Mouse (Mus musculus) gastrocnemius, adult 8-10 months (tissue): ENCODE data around the gene Mllt11. TPM values are rescaled to one million over a fixed set of nuclear protein-coding genes. Genes with fewer than 3 reads are reported as not detected.

Source experiments
- DNase-seq, 2 experiments: peaks; one replicate each; pipeline ENCODE4 v3.0.0; 2022; ENCODE audit warnings: low spot score in 2 of 2
- total RNA-seq, 4 experiments: library from RNA; stranded (reverse); gene quantifications; 2 replicates each; pipeline ENCODE4 v1.2.4; 2022

The Mllt11 gene
- total RNA-seq = 100 to 1,000 TPM in 1 of 4 experiments, 10 to 100 TPM in 3; 69.6 to 108 (median 87.4) TPM

DNA sequence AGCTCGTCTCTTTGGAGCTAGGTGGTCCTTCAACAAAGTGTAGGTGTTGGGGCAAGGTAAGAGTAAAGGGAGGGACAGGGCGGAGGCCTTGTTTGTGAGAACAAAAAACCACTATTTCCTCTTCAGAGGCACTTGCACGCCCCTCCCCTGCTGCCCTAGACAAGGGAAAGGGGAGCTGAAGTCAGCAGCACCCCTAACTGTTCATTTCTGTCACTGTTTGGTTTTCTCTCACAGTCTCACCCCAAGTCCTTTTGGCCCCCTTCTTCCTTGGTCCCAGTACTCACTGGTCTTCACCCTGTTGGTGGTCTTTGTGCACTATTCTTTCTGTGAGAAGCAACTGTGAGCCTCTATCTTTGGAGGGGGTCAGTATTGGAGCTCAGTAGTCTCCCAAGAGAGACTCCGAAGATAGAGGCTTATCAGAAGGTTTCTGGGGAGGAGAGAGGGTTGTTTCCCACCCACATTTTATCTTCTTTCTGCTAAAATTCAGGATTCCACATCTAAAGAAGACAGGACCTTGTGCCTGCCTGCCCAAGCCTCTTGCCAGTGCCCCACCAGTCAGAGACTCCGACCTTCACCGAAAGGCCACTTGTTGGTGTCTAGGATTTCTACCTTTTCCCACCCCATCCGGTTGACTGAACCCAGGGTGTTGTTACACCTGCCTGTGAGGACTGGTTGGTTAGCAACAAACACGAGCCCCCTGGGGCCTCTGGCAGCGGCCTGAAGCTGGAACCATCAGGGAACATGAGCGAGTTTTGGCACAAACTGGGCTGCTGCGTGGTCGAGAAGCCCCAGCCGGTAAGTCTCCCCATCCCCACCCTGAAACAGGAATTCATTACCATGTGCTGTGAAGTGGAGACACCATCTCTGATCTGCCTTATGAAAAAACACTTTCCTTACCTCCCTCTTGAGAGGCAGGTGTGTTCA is at the start of gene Mllt11:
Mllt11 (minus strand) TSS at position 874 of the 924 bp plus-strand sequence.
- no peak for DNase-seq

DNA sequence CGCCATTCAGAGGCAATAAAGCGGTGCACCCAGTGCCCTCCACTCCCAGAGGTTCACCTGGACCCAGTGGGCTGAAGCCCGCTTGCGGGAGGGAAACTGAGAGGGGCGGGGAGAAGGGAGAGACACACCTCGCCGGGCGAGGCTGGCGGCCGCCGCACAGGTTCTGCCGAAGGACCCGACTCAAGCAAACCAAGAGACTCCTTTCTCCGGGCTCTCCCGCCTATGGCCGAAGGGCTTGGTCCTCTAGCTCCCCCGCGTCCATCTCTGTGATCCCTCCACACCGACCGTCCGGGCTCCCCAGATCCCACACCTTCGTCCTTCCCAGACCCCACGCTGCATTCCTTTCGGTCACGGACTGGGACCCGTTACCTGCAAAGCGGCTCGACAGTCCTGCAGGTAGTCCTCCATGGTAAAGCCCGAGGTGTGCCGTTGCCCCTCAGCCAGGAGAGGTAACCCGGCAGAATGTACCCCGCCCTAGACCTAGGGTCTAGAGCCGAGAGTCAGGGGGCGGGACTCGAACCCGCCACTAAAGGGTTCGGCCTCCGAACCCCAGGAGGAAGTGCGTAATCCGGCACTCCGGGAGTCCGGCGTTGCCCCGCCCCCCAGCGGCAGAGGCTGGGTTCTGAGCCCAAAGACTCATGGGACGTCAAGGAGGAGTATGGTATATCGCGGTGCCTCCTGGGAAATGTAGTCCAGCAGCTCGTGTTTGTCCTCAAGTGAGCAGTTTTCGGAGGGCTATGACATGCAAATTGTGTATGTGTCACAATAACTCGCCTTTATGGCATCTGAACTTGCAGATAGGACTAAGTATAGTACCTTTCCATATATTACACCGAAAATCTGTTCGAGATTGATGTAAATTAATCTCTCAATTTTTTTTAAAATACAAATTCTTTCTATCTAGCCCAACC is 49.5 kb upstream of the Mllt11 start, which contains the start of the genes Mindy1 and Prune1:
Mindy1 (plus strand) TSS at position 130 of the 911 bp plus-strand sequence.
Prune1 (minus strand) TSS at position 861 of the 911 bp plus-strand sequence.
- peak; percentile 97 to 98 for DNase-seq

DNA sequence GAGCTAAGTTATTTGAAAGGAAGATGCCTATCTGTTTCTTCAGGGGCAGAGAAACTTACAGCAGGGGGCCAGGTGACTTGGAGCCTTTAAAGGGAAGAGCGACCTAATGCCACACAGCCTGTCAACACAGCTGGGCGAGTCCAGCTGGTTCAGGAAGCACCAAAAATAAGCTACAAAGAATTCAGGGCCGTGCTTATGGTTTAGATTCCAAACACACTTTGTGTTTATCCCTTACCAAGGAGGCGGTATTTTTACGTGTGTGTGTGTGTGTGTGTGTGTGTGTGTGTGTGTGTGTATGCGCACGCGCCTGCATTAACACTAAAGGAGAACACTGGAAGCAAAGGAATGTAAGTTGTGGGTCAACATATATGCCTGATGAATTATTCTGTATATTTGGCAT is 48.8 kb upstream of the Mllt11 start:
- DNase-seq = no peak

DNA sequence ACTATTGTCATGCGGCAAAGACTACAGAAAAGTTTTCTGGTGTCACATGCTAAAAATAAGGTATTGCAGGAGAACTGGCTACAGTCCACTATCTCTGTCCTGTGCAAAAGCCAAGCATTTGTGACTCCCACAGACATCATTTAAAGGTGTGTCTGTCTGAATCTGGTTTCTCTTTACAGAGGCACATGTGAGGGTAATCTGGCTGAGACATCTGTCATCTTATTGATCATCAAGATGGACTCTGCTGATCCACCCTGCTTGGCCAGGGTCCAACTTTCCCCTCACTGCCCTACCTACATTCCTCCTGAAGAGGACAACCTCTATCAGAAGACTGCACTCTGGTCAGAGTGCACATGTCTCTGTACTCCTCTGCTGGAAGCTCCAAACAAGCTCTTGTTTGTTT is 45.2 kb upstream of the Mllt11 start:
- DNase-seq = no peak

DNA sequence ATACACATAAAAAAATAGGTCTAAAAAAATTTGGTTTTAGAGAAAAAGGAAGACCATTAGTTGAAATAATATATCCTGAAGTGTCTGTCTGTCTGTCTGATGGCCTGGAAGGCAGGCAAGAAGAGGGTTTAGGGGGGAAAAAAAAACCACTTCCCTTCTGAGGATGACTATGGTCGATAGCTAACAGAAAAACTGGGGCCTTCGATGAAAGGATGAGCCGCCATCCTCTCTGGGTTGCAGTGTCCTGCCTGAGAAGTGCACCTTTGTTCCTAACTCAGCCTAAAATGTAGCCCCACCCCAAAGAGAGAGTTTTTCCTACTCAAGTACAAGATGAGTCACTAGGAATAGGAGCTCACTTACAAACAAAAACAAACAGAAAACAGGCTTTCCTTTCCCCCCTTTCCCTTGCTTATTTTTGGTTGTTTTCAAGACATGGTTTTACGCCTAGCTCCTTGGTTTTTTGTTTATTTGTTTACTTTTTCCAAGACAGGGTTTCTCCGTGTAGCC is 44.5 kb upstream of the Mllt11 start:
- DNase-seq = no peak

DNA sequence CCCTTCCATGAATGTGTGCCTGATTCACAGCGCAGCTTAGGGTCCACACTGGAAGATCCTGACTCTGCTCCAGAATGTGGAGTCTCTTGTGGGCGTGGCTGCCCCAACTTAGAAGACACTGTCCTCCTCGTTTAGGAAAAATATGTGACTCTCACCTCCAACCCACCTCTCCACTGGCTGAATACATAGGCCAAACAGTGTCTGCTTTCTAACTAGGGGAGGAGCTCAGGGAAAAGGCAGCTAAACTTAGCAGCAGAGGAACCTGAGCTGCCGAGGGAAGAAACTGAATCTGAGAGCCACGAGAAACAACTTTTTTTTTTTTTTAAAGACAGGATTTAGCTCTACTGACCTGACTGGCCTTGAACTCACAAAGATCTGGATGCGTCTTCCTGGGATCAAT is 43.2 kb upstream of the Mllt11 start:
- DNase-seq = peak; percentile 23 to 53

DNA sequence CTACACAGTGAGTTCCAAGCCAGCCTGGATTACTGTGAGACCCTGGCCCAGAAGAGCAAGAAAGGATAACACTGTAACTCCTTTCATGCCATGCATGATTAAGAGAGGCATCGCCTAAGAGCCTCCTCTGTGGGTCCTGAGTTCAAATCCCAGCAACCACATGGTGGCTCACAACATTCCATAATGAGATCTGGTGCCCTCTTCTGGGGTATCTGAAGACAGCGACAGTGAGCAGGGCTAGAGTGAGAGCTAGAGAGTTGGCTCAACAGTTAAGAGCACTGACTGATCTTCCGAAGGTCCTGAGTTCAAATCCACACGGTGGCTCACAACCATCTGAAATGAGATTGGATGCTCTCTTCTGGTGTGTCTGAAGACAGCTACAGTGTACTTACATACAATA is 42.5 kb upstream of the Mllt11 start:
- no peak for DNase-seq

DNA sequence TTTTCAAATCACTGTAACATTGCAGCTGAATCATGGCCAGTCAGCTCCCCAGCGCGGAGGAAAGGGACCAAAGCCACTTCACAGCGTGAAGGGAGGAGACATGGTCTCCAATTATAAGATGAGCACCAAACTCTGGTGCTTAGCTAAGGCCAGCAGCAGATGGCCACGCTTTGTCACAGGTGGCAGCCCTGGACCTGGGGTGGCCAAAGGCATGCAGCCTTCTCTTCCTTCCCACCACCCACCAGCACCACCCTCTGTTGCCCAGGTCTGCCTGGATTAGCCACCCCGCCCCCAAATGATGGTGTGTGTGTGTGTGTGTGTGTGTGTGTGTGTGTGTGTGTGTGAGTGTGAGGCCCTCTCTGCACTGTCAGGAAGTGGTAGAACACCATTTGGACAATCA is 41.5 kb upstream of the Mllt11 start:
- no peak for DNase-seq

DNA sequence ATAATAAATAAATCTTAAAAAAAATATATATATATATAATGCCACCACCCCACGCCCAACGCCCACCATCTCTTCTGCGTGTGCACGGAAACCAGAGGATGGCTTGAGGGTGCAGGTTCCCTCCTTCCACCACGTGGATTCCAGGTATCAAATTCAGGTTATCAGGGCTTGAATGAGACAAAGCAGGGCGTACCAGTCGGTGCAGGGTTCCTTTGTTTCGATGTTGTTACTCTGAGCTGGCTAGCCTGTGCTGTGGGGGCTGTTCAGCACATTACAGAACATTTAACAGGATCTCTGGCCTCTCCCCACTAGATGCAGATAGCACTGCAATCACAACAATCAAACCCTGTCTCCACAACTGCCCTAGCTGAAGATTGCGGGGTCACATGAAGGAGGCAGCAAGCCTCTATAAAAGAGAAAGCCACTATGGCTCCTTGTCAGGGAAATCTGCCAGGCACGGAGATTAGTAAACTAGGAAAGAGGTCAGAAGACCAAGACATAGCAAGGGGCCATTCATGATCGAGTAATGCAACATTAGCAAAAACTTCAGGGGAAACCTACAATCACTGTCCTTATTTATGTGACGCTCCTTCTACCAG is 38.9 kb upstream of the Mllt11 start:
- DNase-seq = no peak

DNA sequence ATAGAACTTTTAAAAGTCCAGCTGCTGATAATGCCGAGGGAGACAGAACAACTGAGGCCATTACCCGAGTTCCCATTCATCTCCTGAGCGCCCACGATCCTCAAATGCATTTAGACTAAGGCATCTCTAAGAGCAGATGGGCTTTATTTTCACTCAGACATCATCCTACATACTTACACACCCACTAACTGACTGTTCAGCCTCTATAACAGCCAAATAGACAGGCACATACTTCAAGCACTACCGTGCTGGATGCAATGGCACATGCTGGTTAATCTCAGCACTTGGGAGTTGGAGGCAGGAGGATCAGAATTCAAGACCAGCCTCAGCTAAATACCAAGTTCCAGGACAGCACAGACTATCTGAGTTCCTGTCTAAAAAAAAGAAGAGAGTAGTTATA is 37.8 kb upstream of the Mllt11 start:
- DNase-seq = no peak

DNA sequence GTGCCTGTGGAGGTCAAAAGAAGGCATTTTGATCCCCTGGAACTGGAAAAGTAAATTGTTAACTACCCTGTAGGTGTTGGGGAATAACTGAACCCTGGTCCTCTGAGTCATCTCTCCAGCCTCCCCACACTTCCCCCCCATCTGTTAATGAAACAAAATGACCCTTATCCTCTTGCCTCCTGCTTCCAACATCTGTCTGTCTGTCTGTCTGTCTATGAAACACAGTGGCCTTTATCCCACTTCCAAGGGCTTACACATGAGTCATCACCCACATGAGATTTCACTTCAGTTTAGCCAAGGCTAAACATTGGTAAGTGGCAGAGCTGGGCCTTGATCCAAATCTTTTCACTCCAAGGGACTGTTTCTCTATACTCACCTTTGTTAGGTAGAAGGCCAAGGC is 35.9 kb upstream of the Mllt11 start:
- no peak for DNase-seq

DNA sequence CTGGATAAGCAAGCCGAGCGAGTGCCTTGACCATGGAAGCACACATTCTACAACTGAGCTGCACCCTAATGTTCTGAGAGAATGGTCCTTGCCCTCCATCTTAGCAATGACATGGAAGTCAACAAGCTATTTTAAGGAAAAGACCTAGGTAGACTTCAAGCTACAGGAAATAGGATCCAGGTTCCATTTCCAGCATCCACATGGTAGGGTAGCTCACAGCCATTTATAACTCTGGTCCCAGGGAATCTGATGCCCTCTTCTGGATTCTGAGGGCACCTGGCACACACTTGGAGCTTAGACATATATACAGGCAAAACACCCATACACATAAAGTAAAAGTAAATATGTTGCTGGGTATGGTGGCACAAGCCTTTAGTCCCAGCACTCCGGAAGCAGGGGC is 34.1 kb upstream of the Mllt11 start:
- peak in 1 of 2 experiments; percentile 42 for DNase-seq

DNA sequence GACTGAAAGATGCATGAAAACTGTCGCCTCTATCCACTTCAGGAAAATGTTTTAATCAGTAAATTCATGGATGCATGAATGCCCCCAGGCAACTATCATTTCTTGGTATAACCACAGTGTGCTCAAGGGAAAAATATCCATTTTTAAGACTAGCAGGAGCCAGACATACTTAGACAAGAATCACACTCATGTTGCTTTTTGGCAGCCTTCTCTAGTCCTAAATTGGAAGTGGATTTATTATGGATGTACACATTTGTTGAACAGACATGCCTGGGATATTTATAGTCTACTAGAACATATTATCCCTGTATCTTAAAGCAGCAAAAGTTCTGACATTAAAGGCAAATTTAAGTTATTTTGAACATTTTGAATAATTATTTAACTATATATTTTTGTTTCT is 32.8 kb upstream of the Mllt11 start:
- DNase-seq = no peak

DNA sequence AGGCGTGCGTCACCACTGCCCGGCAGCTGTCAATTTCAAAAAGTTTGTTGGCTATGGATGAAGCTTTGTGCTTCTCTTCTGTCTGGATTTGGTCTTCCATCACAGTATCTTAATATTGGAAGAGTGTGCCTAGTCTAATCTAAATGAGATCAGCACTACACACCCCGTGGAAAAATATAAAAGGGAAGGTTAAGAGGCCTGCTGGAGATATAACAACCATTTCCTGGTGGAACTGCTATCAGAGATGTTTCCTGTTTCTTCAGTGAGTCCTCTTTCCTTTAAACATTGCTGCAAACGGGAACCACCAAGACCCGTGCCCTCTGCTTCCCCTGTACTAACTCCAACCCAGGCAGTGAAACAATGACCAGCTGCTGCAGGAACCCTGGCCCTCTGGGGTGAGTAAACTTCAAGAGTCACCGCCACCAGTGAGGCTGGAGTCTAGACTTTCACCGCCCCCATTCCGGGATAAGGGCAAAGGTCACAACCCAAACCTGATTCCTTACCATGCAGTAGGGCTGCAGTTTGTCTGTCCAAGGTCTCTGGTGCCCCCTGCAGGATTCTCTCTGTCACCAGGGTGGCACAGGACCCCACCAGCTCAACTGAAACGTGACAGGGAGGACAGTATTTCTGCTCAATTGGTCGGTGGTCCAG is 31.2 kb upstream of the Mllt11 start:
- peak; percentile 71 to 75 for DNase-seq

DNA sequence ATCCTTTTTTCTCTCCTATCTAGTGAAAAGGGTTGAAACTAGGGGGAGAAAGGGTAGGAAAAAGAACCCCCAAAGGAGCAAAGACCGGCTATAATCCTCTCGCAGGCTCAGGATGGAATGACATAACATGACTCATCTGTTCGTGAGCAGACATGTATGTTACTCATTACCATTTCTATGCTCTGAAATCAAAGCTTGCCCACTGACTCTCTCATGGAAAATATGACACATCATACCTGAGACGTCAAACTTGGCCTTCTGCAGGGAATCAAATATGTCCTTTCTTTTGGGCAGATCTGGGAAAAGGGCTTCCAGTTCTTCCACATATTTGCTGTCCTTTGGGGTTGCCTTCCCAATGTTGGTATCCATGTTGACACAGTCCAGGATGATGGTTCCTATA is 30.0 kb upstream of the Mllt11 start:
- DNase-seq = no peak

DNA sequence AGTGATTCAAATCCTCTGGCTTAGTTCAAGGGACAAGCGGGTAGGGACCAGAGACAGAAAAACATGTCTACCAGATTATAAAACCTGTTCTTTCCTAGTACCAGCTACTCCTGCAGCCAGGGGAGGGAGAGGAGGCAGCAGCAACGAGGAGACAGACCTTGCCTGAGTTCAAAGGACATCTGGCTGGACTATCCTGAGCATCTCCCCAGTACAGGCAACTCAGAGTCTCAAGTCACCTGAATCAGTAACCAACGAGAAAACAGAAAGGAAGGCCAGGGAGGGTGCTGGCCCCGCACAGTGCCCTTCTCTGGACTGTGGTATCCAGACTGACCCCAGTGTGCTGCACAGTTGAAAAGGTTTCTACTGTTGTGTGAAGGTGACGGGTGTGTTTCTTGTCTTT is 25.0 kb upstream of the Mllt11 start:
- DNase-seq = no peak

DNA sequence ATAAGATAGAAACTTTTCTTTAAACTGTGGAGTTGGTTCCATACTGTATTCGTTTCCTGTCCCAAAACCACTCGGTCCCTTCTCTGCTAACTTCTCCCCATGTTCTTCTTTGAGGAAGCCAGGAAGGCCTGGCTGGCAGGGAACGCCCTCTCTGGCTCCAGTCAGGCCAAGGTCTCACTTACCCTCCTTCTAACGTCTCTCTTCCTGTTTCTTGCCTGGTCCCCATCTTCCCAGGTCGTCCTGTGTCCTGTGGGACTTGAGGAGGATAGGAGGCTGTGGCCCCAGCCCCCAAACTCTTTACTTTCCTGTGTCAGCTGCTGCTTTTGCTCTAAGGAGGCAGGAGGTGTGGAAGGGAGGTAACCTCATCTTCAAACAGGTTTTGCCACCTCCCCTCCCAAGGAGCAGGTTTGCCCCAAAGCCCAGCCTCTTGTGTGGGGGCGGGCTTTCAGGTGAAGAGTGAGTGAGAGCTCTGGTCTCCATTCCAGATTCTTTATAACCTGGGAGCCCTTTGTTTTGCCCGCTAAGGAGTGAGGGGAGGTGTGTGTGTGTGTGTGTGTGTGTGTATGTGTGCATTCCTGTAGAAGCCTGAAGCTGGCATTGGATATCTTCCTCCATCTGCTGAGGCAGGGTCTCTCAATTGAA is 18.9 kb upstream of the Mllt11 start, which contains the start of gene Bnipl:
Bnipl (minus strand) TSS at position 411 of the 642 bp plus-strand sequence.
- DNase-seq = no peak

DNA sequence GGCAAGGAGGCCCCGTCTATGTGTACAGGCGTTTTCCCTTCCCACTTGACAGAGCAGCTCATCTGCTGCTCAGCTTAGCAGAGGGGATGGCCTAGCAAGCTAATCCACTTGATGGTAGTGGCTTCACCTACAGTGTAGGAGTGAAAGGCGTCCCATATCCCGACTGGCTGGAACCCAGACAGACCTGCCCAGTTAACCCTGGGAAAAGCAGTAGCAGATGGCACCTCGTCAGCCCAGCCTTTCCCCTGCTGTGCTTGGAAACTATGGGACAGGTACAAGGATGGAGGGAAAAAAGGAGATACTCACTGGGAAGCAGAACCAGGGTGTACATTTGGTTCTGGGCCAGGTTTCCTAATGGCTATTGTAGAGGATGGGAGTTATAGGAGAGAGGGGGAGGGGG is 18.4 kb upstream of the Mllt11 start:
- DNase-seq = no peak

DNA sequence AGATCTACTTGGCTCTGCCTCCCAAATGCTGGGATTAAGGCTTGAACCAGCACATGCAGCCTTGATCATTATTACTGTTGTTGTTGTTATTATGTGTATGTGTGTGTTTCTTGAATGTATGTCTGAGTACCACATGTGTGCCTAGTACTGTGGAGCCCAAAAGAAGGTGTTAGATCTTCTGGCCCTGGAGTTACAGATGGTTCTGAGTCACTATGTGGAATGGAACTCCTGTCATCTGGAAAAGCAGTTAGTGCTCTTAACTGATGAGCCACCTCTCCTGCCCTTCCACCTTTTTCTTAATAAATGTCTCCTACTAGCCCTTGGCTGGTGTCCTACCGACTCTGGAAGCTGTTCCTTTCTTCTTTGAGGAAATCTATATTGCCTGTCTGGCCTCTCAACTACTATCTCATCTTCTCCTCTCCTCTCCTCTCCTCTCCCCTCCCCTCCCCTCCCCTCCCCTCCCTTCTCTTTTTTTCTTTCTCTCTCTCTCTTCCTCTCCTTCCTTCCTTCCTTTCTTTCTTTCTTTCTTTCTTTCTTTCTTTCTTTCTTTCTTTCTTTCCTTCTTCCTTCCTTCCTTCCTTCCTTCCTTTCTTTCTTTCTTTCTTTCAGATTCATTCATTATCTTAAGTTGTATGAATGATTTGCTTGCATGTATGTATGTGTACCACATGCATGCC is 15.8 kb upstream of the Mllt11 start:
- DNase-seq = no peak
